Comparison of ENCODE assay signal across 9 mouse cellular contexts in the genomic region with DNA sequence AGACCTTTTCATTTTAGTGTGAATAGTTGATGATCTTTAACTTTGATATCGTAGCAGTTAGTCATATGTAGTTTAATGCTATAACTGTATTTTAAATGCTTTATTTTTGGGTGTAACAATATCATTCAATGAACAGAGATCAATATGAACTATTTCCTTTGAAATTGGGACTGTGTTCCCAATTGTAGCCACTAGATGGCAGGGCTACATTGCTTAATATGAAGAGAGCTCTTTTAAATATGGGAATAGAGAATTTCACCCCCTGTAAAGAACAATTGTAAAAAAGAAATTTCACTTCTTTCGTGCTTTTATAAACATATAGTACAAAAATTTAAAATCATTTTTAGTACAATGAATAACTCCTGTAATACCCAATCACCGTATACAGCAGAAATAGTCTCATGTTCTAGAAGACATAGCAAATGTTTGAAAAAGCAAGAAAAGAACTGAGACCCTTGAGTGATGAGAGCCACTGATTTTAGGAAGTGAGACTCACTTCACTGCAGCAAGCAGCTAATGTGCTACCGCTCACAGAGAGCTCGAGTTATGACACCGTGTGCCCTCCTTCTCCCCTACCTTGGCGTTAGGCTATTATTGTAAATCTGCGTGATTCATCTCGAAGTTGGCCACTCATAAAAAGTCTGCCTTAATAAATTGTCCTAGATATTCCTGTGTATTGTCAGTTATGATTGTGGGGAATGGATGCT.
DNase-seq lines count a peak whose midpoint lies in the region; ATAC-seq and TF ChIP-seq lines count a peak whose summit lies in the region.
"Had no signal": no experiment of that assay in that cellular context is flagged by ENCODE, and none has a peak within 500 bp of the region (broad histone marks: within the 10 kb centered on the region; RNA-seq: fewer than 3 reads in every experiment).

No protein-coding gene starts in this region.

- no peak overlapping the region for H3K4me3 ChIP-seq in liver, postnatal 0 days (ENCODE audit: low read depth, low read length)
- no peak overlapping the region for H3K4me3 ChIP-seq in liver, embryonic 12.5 days
- no peak overlapping the region for H3K4me3 ChIP-seq in neural tube, embryonic 15.5 days (replicated peaks)
- H3K4me3 ChIP-seq: limb, embryonic 12.5 days had no signal

- no peaks in the 10 kb centered on the region for H3K27me3 ChIP-seq in liver, postnatal 0 days (ENCODE audit: insufficient read depth, low read length)
- no peaks in the 10 kb centered on the region for H3K27me3 ChIP-seq in liver, embryonic 12.5 days (replicated peaks)
- peaks cover 3% of the 10 kb centered on the region for H3K27me3 ChIP-seq in Patski
- H3K27me3 ChIP-seq in neural tube, embryonic 15.5 days (replicated peaks) = no peaks in the 10 kb centered on the region
- H3K27me3 ChIP-seq: limb, embryonic 12.5 days had no signal

- 57% methylated on average over 9 of the region's 9 CpGs for WGBS in liver, postnatal 0 days (ENCODE audit: insufficient replicate concordance)
- 56% methylated on average over 9 of the region's 9 CpGs for WGBS in liver, embryonic 12.5 days (ENCODE audit: insufficient replicate concordance)
- WGBS in neural tube, embryonic 15.5 days = 59% methylated on average over 9 of the region's 9 CpGs

- ATAC-seq in liver, postnatal 0 days = no peak
- no peak for ATAC-seq in liver, embryonic 12.5 days
- ATAC-seq in Patski = no peak
- ATAC-seq in granulocyte monocyte progenitor cell, adult 5-6 weeks (replicated peaks; ENCODE audit: poor library complexity, severe bottlenecking) = peak; percentile 66
- ATAC-seq in neural tube, embryonic 15.5 days (ENCODE audit: low FRiP score) = no peak

- H3K4me1 ChIP-seq in liver, postnatal 0 days (ENCODE audit: insufficient read depth) = no peaks in the 10 kb centered on the region
- H3K4me1 ChIP-seq in liver, embryonic 12.5 days = no peaks in the 10 kb centered on the region
- no peaks in the 10 kb centered on the region for H3K4me1 ChIP-seq in neural tube, embryonic 15.5 days
- H3K4me1 ChIP-seq: limb, embryonic 12.5 days had no signal

- no peak overlapping the region for H3K4me2 ChIP-seq in liver, postnatal 0 days (ENCODE audit: low read depth, low read length)
- no peak overlapping the region for H3K4me2 ChIP-seq in liver, embryonic 12.5 days
- H3K4me2 ChIP-seq in neural tube, embryonic 15.5 days = no peak overlapping the region
- H3K4me2 ChIP-seq: limb, embryonic 12.5 days had no signal

- H3K27ac ChIP-seq in liver, postnatal 0 days (ENCODE audit: low read depth) = no peak overlapping the region
- no peak overlapping the region for H3K27ac ChIP-seq in liver, embryonic 12.5 days
- no peak overlapping the region for H3K27ac ChIP-seq in neural tube, embryonic 15.5 days (replicated peaks)
- H3K27ac ChIP-seq: limb, embryonic 12.5 days had no signal

- H3K36me3 ChIP-seq in liver, postnatal 0 days (replicated peaks; ENCODE audit: insufficient read depth, low read length) = no peaks in the 10 kb centered on the region
- H3K36me3 ChIP-seq in liver, embryonic 12.5 days = no peaks in the 10 kb centered on the region
- H3K36me3 ChIP-seq in neural tube, embryonic 15.5 days = no peaks in the 10 kb centered on the region
- H3K36me3 ChIP-seq: limb, embryonic 12.5 days had no signal

- TF ChIP-seq EP300 in liver, postnatal 0 days (IDR thresholded peaks at IDR 0.05; ENCODE audit: low read depth) = no peak

- DNase-seq in gastrocnemius, postnatal 10 days = peak; percentile 3
- DNase-seq in gastrocnemius, postnatal 4 days (ENCODE audit: low spot score in 2 of 2) = no peak
- no peak for DNase-seq in liver, postnatal 0 days
- no peak for DNase-seq in Patski (ENCODE audit: low read depth, low spot score)
- no peak for DNase-seq in ovary, postnatal 14 days (ENCODE audit: low spot score)

- TF ChIP-seq CTCF in liver, postnatal 0 days (IDR thresholded peaks at IDR 0.05; ENCODE audit: low read depth) = peak; percentile 67
- TF ChIP-seq CTCF in Patski (IDR thresholded peaks at IDR 0.05) = peak; percentile 42

- in situ Hi-C loops in Patski (cut with MboI; ENCODE audit: low pct_unique_long_range_greater_than_20kb) = loop anchor here (25.0 kb wide), 1 partner anchor 1932 kb away; no protein-coding TSS in a partner anchor

- CTCF ChIA-PET in Patski (lab: Charles Lee) = interaction anchor here (1.0 to 1.5 kb wide), 3 partner anchors 10 to 1365 kb away, joined by 3 to 4 read pairs (median 4); no protein-coding TSS in a partner anchor

- no peaks in the 10 kb centered on the region for H3K9me3 ChIP-seq in liver, postnatal 0 days (ENCODE audit: low read length)
- H3K9me3 ChIP-seq in liver, embryonic 12.5 days (replicated peaks) = no peaks in the 10 kb centered on the region
- no peaks in the 10 kb centered on the region for H3K9me3 ChIP-seq in neural tube, embryonic 15.5 days (replicated peaks)
- H3K9me3 ChIP-seq: limb, embryonic 12.5 days had no signal

- POLR2A ChIA-PET in Patski (lab: Charles Lee) = no interaction called here

- no peak overlapping the region for H3K9ac ChIP-seq in liver, postnatal 0 days (replicated peaks)
- no peak overlapping the region for H3K9ac ChIP-seq in liver, embryonic 12.5 days
- no peak overlapping the region for H3K9ac ChIP-seq in neural tube, embryonic 15.5 days (replicated peaks)
- H3K9ac ChIP-seq: limb, embryonic 12.5 days had no signal
